Mouse (Mus musculus): ENCODE measurements around the gene Nol3. TPM values are rescaled to one million over a fixed set of nuclear protein-coding genes. Genes with fewer than 3 reads are reported as not detected.

Gene Nol3
- polyA plus RNA-seq, 1 experiment from 2014 or later: 1.2 TPM

- WGBS: under 1% methylated on average over 65 of the region's 65 CpGs
- Histone ChIP-seq H3K4me1 (peaks cover 51% of the 10 kb centered on the region), H3K27ac (peak overlapping the region; percentile 71), H3K9me3 (no peaks in the 10 kb centered on the region; the same call in 1 of the 2 replicates), H3K27me3 (ENCODE audit: insufficient read depth, poor library complexity, severe bottlenecking) (peaks cover 99% of the 10 kb centered on the region), H3K4me3 (peak overlapping the region; percentile 63), H3K36me3 (no peaks in the 10 kb centered on the region)
- DNase-seq (ENCODE audit: low spot score): no peak
Observed at GRCm38 (mm10) chr8:105268342-105269074, 7.4 kb upstream of the Nol3 start.

GRCm38 (mm10) chr8:105269075-105269458 lies 6.9 kb upstream of the Nol3 start:
- Histone ChIP-seq H3K27ac (peak overlapping the region; percentile 71), H3K27me3 (ENCODE audit: insufficient read depth, poor library complexity, severe bottlenecking) (peaks cover 99% of the 10 kb centered on the region), H3K4me3 (peak overlapping the region; percentile 63), H3K9me3 (no peaks in the 10 kb centered on the region; the same call in 1 of the 2 replicates), H3K36me3 (no peaks in the 10 kb centered on the region), H3K4me1 (peaks cover 48% of the 10 kb centered on the region)
- WGBS: under 1% methylated on average over 10 of the region's 10 CpGs
- no peak for DNase-seq (ENCODE audit: low spot score)

GRCm38 (mm10) chr8:105269461-105269947 lies 6.4 kb upstream of the Nol3 start, which contains the start of gene Hsf4:
Gene Hsf4, plus strand, starts transcription at chr8:105269801.
- Histone ChIP-seq H3K27me3 (ENCODE audit: insufficient read depth, poor library complexity, severe bottlenecking) (peaks cover 99% of the 10 kb centered on the region), H3K4me1 (peaks cover 47% of the 10 kb centered on the region), H3K27ac (peak within 1 kb of the TSS; percentile 71), H3K36me3 (no peaks in the 10 kb centered on the region), H3K9me3 (no peaks in the 10 kb centered on the region; the same call in 1 of the 2 replicates), H3K4me3 (peak within 1 kb of the TSS; percentile 63)
- under 1% methylated on average over 42 of the region's 42 CpGs for WGBS
- no peak for DNase-seq (ENCODE audit: low spot score)

GRCm38 (mm10) chr8:105270101-105270915 lies 5.6 kb upstream of the Nol3 start:
- peaks cover 100% of the 10 kb centered on the region for H3K27me3 ChIP-seq (ENCODE audit: insufficient read depth, poor library complexity, severe bottlenecking)
- no peaks in the 10 kb centered on the region for H3K36me3 ChIP-seq
- WGBS: 3% methylated on average over 39 of the region's 39 CpGs
- H3K9me3 ChIP-seq: no peaks in the 10 kb centered on the region; the same call in 1 of the 2 replicates
- H3K27ac ChIP-seq: no peak overlapping the region
- peaks cover 42% of the 10 kb centered on the region for H3K4me1 ChIP-seq
- DNase-seq (ENCODE audit: low spot score): no peak
- peak overlapping the region; percentile 63 for H3K4me3 ChIP-seq

GRCm38 (mm10) chr8:105270916-105271186 lies 5.1 kb upstream of the Nol3 start:
- H3K27me3 ChIP-seq (ENCODE audit: insufficient read depth, poor library complexity, severe bottlenecking): peaks cover 100% of the 10 kb centered on the region
- peak overlapping the region; percentile 22 for H3K4me3 ChIP-seq
- WGBS: 3% methylated on average over 11 of the region's 11 CpGs
- DNase-seq (ENCODE audit: low spot score): no peak
- no peak overlapping the region for H3K27ac ChIP-seq
- peaks cover 47% of the 10 kb centered on the region for H3K4me1 ChIP-seq
- H3K9me3 ChIP-seq: no peaks in the 10 kb centered on the region; the same call in 1 of the 2 replicates
- H3K36me3 ChIP-seq: no peaks in the 10 kb centered on the region

GRCm38 (mm10) chr8:105275387-105275786 lies 553 bp upstream of the Nol3 start:
- no peaks in the 10 kb centered on the region for H3K9me3 ChIP-seq
- DNase-seq (ENCODE audit: low spot score): no peak
- 14% methylated on average over 11 of the region's 11 CpGs for WGBS
- peaks cover 100% of the 10 kb centered on the region for H3K27me3 ChIP-seq (ENCODE audit: insufficient read depth, poor library complexity, severe bottlenecking)
- H3K4me3 ChIP-seq: peak overlapping the region; percentile 64; the same call in 1 of the 2 replicates
- H3K36me3 ChIP-seq: 0 out of 2 replicates have a peak, but pooled peaks cover 4% of the 10 kb centered on the region
- H3K4me1 ChIP-seq: peaks cover 36% of the 10 kb centered on the region
- H3K27ac ChIP-seq: no peak overlapping the region

- H3K4me1 ChIP-seq: peaks cover 30% of the 10 kb centered on the region
- no peaks in the 10 kb centered on the region for H3K9me3 ChIP-seq
- WGBS: 4% methylated on average over 30 of the region's 30 CpGs
- H3K27me3 ChIP-seq (ENCODE audit: insufficient read depth, poor library complexity, severe bottlenecking): peaks cover 100% of the 10 kb centered on the region
- H3K4me3 ChIP-seq: peak overlapping the region; percentile 64
- H3K27ac ChIP-seq: no peak overlapping the region
- no peak for DNase-seq (ENCODE audit: low spot score)
- peaks cover 5% of the 10 kb centered on the region; the same call in 1 of the 2 replicates for H3K36me3 ChIP-seq
Observed at GRCm38 (mm10) chr8:105276292-105277120, 566 bp downstream of the Nol3 start.

GRCm38 (mm10) chr8:105278911-105279334 lies 3.0 kb downstream of the Nol3 start:
- H3K36me3 ChIP-seq: peaks cover 7% of the 10 kb centered on the region; the same call in 1 of the 2 replicates
- peaks cover 100% of the 10 kb centered on the region for H3K27me3 ChIP-seq (ENCODE audit: insufficient read depth, poor library complexity, severe bottlenecking)
- no peak for DNase-seq (ENCODE audit: low spot score)
- peaks cover 33% of the 10 kb centered on the region for H3K4me1 ChIP-seq
- H3K27ac ChIP-seq: no peak overlapping the region
- no peaks in the 10 kb centered on the region for H3K9me3 ChIP-seq
- 3% methylated on average over 28 of the region's 28 CpGs for WGBS
- peak overlapping the region; percentile 49 for H3K4me3 ChIP-seq

GRCm38 (mm10) chr8:105280567-105280966 lies 4.6 kb downstream of the Nol3 start:
- H3K4me3 ChIP-seq: no peak overlapping the region
- 74% methylated on average over 3 of the region's 3 CpGs for WGBS
- H3K27ac ChIP-seq: no peak overlapping the region
- H3K36me3 ChIP-seq: peaks cover 18% of the 10 kb centered on the region; the same call in 1 of the 2 replicates
- H3K27me3 ChIP-seq (ENCODE audit: insufficient read depth, poor library complexity, severe bottlenecking): peaks cover 98% of the 10 kb centered on the region
- DNase-seq (ENCODE audit: low spot score): no peak
- peaks cover 29% of the 10 kb centered on the region for H3K4me1 ChIP-seq
- H3K9me3 ChIP-seq: no peaks in the 10 kb centered on the region

- Histone ChIP-seq H3K36me3 (peaks cover 18% of the 10 kb centered on the region; the same call in 1 of the 2 replicates), H3K9me3 (no peaks in the 10 kb centered on the region), H3K4me3 (no peak overlapping the region), H3K4me1 (peaks cover 16% of the 10 kb centered on the region), H3K27ac (no peak overlapping the region), H3K27me3 (ENCODE audit: insufficient read depth, poor library complexity, severe bottlenecking) (peaks cover 97% of the 10 kb centered on the region)
- WGBS: 88% methylated on average over 12 of the region's 12 CpGs
- no peak for DNase-seq (ENCODE audit: low spot score)
Observed at GRCm38 (mm10) chr8:105281821-105282220, 5.9 kb downstream of the Nol3 start.

GRCm38 (mm10) chr8:105282239-105282638 lies 6.3 kb downstream of the Nol3 start:
- Histone ChIP-seq H3K27me3 (ENCODE audit: insufficient read depth, poor library complexity, severe bottlenecking) (peaks cover 94% of the 10 kb centered on the region), H3K4me3 (no peak overlapping the region), H3K36me3 (peaks cover 18% of the 10 kb centered on the region; the same call in 1 of the 2 replicates), H3K27ac (no peak overlapping the region), H3K4me1 (peaks cover 14% of the 10 kb centered on the region), H3K9me3 (no peaks in the 10 kb centered on the region)
- 59% methylated on average over 4 of the region's 4 CpGs for WGBS
- DNase-seq (ENCODE audit: low spot score): no peak

GRCm38 (mm10) chr8:105283074-105283473 lies 7.1 kb downstream of the Nol3 start:
- H3K27me3 ChIP-seq (ENCODE audit: insufficient read depth, poor library complexity, severe bottlenecking): peaks cover 85% of the 10 kb centered on the region

More at GRCm38 (mm10) chr8:105283074-105283473, 7.1 kb downstream of the Nol3 start:
- Histone ChIP-seq H3K4me1 (peaks cover 14% of the 10 kb centered on the region), H3K4me3 (no peak overlapping the region), H3K9me3 (no peaks in the 10 kb centered on the region), H3K36me3 (peaks cover 18% of the 10 kb centered on the region; the same call in 1 of the 2 replicates), H3K27ac (no peak overlapping the region)
- WGBS: 20% methylated on average over 23 of the region's 23 CpGs
- no peak for DNase-seq (ENCODE audit: low spot score)
